Mouse (Mus musculus): ENCODE measurements around the gene Dock8. TPM values are rescaled to one million over a fixed set of nuclear protein-coding genes. Genes with fewer than 3 reads are reported as not detected.
A peak's percentile ranks its signal among the peaks of the same experiment; 100 is the strongest.

The Dock8 gene
- total RNA-seq, 2 experiments from 2014 or later, result 14.4 to 31.9 TPM

DNA sequence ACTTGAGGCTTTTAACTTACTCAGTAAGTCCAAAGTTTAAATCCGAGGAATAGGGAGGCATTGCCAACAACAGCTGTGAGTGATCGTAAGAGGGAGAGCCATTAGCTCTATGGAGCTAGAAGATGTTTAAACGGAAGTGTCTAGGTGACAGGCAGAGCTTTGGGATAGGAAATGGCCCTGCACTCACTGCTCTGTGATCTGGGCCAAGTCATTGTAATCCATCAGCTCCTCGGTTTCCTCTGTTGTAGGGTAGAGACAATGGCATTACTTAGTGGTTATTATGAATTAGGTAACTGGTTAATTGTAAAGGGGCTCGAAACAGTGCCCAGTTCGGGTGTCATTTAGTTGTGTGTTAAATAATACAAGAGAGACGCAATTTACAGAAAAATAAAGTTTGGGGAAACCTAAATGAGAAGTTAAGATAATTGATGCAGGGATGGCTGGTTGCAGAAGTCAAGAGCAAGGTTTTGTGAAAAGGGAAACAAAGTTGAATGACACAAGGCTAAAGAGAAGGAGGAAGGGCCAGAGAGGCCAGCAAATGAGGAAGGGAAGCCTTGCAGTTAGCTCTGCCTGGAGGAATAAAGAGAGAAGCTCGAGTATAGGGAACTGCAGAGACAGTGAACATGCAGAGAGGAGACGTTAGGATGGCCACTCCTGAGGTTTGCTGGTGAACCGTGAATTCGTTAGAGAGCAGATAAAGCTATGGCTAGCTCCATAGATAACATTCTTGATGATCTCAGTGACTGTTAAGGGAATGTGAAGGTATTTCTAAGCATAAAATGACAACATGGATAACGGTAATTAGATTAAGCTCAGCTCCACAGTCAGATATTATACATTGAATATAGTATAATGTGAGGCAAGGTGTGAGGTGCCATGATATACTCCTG, 2.3 kb upstream of the Dock8 start:
- no peak for ATAC-seq (replicated peaks; ENCODE audit: low FRiP score, poor library complexity, severe bottlenecking)

DNA sequence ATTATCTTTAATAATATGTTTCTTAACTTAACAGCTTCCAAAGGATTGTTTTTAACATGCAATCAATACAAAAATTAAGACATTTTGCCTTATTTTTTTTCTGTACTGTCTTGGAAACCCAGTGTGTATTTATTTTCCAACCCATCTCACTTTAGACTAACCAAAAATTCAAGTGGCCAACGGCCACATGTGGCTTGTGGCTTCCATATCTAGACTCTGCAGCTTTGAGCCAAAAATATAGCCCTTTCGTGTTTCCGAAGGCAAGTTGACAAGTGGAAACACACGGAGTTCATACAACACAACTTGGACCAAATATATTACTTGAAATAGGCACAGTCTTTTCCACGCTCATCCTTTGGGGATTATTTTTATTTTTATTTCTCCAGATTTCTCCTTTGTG, 773 bp upstream of the Dock8 start:
- no peak for ATAC-seq (replicated peaks; ENCODE audit: low FRiP score, poor library complexity, severe bottlenecking)

DNA sequence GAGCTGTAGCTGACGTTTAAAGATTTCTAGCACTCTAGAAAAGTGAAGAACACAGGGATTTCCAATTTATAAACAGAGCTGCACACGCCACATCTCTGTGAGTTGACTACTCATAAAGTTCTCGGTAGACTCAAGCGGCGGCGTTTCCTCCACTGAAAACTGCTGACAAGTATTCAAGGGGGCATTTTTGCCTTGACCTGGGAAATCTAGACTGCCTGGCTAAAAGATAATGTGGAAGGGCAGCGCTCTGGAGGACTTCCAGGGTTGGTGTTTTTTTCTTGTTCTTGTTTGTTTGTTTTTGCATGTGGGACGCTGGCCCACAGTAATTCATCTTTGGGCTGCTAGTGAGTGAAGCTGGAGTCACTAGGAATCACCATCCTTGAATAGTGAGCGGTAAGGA, 819 bp downstream of the Dock8 start:
- ATAC-seq (replicated peaks; ENCODE audit: low FRiP score, poor library complexity, severe bottlenecking), result no peak

- no peak for ATAC-seq (replicated peaks; ENCODE audit: low FRiP score, poor library complexity, severe bottlenecking)
These were observed 2.7 kb downstream of the Dock8 start for GRCm38 (mm10) chr19:25002032-25002431.

- ATAC-seq (replicated peaks; ENCODE audit: low FRiP score, poor library complexity, severe bottlenecking), result no peak
These were observed 3.5 kb downstream of the Dock8 start for GRCm38 (mm10) chr19:25002828-25003227.

GRCm38 (mm10) chr19:25003810-25004209, 4.5 kb downstream of the Dock8 start:
- no peak for ATAC-seq (replicated peaks; ENCODE audit: low FRiP score, poor library complexity, severe bottlenecking)

- no peak for ATAC-seq (replicated peaks; ENCODE audit: low FRiP score, poor library complexity, severe bottlenecking)
These were observed 7.4 kb downstream of the Dock8 start for GRCm38 (mm10) chr19:25006686-25007085.

DNA sequence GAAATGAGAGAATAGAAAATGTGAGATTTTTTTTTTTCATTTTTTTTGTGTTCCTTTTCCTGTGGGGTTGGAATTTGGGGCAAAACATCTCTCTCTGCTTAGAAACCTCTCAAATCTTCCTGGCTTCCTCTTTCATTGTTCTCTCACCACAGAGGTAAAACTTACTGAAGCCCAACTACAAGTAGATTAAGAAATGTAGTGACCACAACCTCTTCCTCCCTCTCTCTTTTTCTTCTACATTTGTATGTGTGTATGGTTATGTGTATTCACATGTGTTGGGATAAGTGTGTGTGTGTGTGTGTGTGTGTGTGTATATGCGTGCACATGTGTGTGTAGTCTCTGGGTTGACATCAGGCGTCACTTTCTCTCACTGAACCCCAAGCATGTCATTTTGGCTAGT, 9.2 kb downstream of the Dock8 start:
- ATAC-seq (replicated peaks; ENCODE audit: low FRiP score, poor library complexity, severe bottlenecking), result no peak

- no peak for ATAC-seq (replicated peaks; ENCODE audit: low FRiP score, poor library complexity, severe bottlenecking)
These were observed 23.4 kb downstream of the Dock8 start for GRCm38 (mm10) chr19:25022766-25023165.

DNA sequence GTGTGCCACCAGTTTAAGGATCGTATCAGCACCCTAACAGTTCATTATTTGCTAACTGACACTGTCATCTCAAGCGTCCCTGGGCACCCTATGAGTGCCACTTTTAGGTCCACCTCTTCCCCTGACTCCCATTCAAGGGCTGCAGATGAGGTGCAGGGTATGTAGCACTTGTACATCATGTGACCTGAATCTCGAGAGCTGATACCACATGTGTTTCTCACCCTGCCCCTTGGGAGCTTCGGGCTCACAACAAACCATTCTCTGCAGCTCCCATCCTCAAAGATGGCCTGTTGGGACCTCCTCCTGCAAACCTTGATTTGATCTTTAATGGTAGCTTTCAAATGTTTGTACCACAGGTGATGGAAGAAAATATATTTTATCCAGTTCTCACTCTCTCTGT, 32.4 kb downstream of the Dock8 start:
- ATAC-seq (replicated peaks; ENCODE audit: low FRiP score, poor library complexity, severe bottlenecking), result no peak

GRCm38 (mm10) chr19:25033008-25033407, 33.7 kb downstream of the Dock8 start:
- peak; percentile 67 for ATAC-seq (replicated peaks; ENCODE audit: low FRiP score, poor library complexity, severe bottlenecking)

- ATAC-seq (replicated peaks; ENCODE audit: low FRiP score, poor library complexity, severe bottlenecking), result no peak
These were observed 36.5 kb downstream of the Dock8 start for GRCm38 (mm10) chr19:25035825-25036224.

- no peak for ATAC-seq (replicated peaks; ENCODE audit: low FRiP score, poor library complexity, severe bottlenecking)
These were observed 37.5 kb downstream of the Dock8 start for GRCm38 (mm10) chr19:25036784-25037183.

DNA sequence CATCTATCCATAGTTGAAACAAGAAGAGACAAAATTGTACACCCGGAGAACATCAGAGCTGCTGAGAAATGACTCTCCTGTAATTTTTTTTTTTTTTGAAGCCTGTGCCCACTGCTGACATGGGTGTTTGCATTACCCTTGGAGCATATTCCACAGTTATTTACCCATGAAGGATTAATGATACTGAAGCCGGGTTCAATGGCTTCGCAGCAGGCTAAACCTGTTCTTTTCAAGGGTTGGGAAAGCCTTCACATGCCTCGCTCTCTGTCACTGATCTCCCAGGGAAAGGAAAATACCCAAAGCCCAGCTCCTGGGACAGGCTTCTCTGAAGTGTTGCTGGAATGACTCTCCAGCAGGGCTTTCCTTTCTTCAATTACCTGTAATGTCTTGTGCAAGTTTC, 37.9 kb downstream of the Dock8 start:
- ATAC-seq (replicated peaks; ENCODE audit: low FRiP score, poor library complexity, severe bottlenecking), result no peak

DNA sequence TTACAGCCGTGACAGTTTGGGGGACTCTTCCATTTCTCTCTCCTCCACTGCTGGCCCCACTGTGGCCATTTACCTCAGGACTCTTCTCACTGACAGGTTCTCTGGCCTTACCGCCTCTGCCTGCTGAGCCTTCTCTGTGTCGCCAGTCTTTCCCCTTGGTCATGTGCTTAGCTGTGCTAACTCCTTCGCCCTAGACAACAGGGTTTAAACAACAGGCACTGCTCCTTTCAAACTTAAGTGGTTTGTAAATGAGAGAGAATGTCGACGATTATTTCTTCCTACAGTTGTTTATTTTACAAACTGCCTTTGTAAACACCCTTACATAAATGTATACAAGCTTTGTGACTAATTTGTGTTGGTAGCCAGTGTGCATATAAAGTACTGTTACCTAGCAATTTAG, 39.0 kb downstream of the Dock8 start:
- no peak for ATAC-seq (replicated peaks; ENCODE audit: low FRiP score, poor library complexity, severe bottlenecking)

GRCm38 (mm10) chr19:25041209-25041608, 41.9 kb downstream of the Dock8 start:
- no peak for ATAC-seq (replicated peaks; ENCODE audit: low FRiP score, poor library complexity, severe bottlenecking)

- ATAC-seq (replicated peaks; ENCODE audit: low FRiP score, poor library complexity, severe bottlenecking), result no peak
These were observed 43.6 kb downstream of the Dock8 start for GRCm38 (mm10) chr19:25042973-25043372.

DNA sequence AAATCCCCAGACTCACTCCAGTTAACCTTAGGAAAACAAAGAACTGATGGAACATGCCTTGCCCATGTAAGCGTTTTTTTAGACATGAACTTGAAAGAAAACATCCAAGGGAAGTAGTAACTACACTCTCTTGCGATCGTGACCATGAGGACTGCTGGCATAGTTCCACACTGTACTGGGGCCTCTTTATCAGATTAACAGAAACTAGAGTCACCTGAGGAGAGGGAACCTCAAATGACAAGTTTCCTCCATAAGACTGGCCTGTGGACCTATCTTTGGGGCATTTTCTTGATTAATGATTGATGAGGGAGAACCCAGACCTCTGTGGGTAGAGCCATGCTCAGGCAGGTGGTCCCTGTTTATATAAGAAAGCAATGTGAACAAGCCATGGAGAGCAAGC, 44.7 kb downstream of the Dock8 start:
- ATAC-seq (replicated peaks; ENCODE audit: low FRiP score, poor library complexity, severe bottlenecking), result no peak

- no peak for ATAC-seq (replicated peaks; ENCODE audit: low FRiP score, poor library complexity, severe bottlenecking)
These were observed 53.0 kb downstream of the Dock8 start for GRCm38 (mm10) chr19:25052355-25052754.

DNA sequence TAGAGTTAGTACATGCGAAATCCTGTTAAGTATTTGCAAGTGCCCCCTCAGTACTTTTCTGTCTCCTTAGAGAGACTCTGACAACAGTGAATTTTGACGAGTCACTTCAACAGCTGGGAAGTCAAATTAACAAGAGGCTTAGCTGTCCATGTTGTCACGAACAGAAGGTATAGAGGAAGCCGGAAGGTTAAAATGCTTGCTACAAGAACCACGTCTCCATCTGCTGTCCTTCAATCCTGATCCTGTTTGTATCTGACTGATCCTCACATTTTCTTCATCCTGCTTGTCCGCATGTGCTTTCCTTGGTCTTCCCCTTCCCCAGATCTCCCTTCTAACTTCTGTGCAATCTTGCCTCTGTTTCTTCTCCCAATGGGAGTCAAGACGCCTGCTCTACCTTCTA, 53.8 kb downstream of the Dock8 start:
- no peak for ATAC-seq (replicated peaks; ENCODE audit: low FRiP score, poor library complexity, severe bottlenecking)

- peak; percentile 79 for ATAC-seq (replicated peaks; ENCODE audit: low FRiP score, poor library complexity, severe bottlenecking)
These were observed 55.7 kb downstream of the Dock8 start for GRCm38 (mm10) chr19:25055025-25055424.

DNA sequence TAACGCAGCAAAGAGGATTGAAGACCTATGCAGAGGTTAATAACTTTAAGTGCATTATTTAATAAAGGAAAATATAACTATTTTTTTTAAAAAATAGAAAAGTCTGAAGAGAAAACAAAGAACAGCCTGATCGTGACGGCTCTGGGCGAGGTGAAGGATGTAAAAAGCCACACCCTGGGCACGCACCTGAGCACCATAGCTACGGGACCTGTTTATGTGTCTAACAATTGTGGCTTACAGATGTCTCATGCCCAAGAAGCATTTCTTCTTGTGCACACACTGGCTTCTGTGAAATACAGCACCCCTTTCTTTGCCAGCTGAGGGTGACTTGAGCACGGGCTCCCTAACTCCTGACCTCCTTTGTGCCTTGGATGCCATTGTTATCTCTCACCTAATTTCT, 56.2 kb downstream of the Dock8 start:
- no peak for ATAC-seq (replicated peaks; ENCODE audit: low FRiP score, poor library complexity, severe bottlenecking)
